Comparison of ENCODE assay signal across 8 mouse cellular contexts in genomic region chr14:61173229-61173628, GRCm38 (mm10). TPM values are rescaled to one million over a fixed set of nuclear protein-coding genes. Genes with fewer than 3 reads are reported as not detected.
DNase-seq lines count a peak whose midpoint lies in the region; ATAC-seq and TF ChIP-seq lines count a peak whose summit lies in the region.

No protein-coding gene starts in this region.

- H3K9ac ChIP-seq in liver, embryonic 14.5 days (replicated peaks), result peak overlapping the region; percentile 87

- H3K4me2 ChIP-seq in liver, embryonic 14.5 days (ENCODE audit: low read depth), result peak overlapping the region; percentile 86

- peak overlapping the region; percentile 95 for H3K27ac ChIP-seq in layer of hippocampus, adult 2 months
- H3K27ac ChIP-seq in liver, embryonic 14.5 days, result peak overlapping the region; percentile 85

- no peak for TF ChIP-seq EP300 in liver, embryonic 14.5 days (IDR thresholded peaks at IDR 0.05; ENCODE audit: low read depth)

- H3K36me3 ChIP-seq in liver, embryonic 14.5 days (replicated peaks; ENCODE audit: control insufficient read depth, insufficient read depth, low read depth), result no peaks in the 10 kb centered on the region

- peak; percentile 41 to 45 for DNase-seq in layer of hippocampus, adult 2 months (ENCODE audit: low spot score in 2 of 2)
- no peak for DNase-seq in layer of hippocampus, postnatal 10 days (ENCODE audit: low spot score in 2 of 2)
- peak; percentile 77 for DNase-seq in adrenal gland, postnatal 10 days
- DNase-seq in fibroblast of lung, adult 2 months (ENCODE audit: low read depth), result peak; percentile 12
- DNase-seq in liver, embryonic 14.5 days (ENCODE audit: low read depth in 3 of 3, low spot score in 3 of 3), result peak; percentile 50 to 69 (median 54)
- DNase-seq in naive thymus-derived CD4-positive, alpha-beta T cell, adult 2 months (ENCODE audit: low read depth), result peak; percentile 85
- DNase-seq in yolk sac, embryonic 10.5 days (ENCODE audit: low spot score), result no peak

- H3K4me3 ChIP-seq in layer of hippocampus, adult 2 months, result peak overlapping the region; percentile 97
- H3K4me3 ChIP-seq in liver, embryonic 14.5 days (ENCODE audit: insufficient read depth in 1 of 2, low read depth in 2 of 2, low read length in 2 of 2), result peak overlapping the region; percentile 55 to 84

- no peaks in the 10 kb centered on the region for H3K27me3 ChIP-seq in liver, embryonic 14.5 days (ENCODE audit: control insufficient read depth, insufficient read depth, low read length)

- peaks cover 9% of the 10 kb centered on the region in 2 experiments for H3K4me1 ChIP-seq in liver, embryonic 14.5 days (replicated peaks; ENCODE audit: control insufficient read depth in 2 of 2, insufficient read depth in 2 of 2, low read length in 1 of 2)

- ATAC-seq in inflammation-experienced regulatory T-cells, adult 6 months, result peak; percentile 60
- ATAC-seq in liver, embryonic 14.5 days (ENCODE audit: insufficient read depth), result peak; percentile 62

- under 1% methylated on average over 35 of the region's 37 CpGs for WGBS in liver, embryonic 14.5 days (ENCODE audit: insufficient replicate concordance)

- peak; percentile 60 for TF ChIP-seq CTCF in layer of hippocampus, adult 2 months (conservative IDR thresholded peaks at IDR 0.05)
- TF ChIP-seq CTCF in liver, embryonic 14.5 days (IDR thresholded peaks at IDR 0.05; ENCODE audit: low read depth), result peak; percentile 69

- no peaks in the 10 kb centered on the region for H3K9me3 ChIP-seq in liver, embryonic 14.5 days (ENCODE audit: control insufficient read depth, low read length)

RNA-seq across cellular contexts. Expression of gene Sacs, which starts 35.0 kb away (rescaled TPM):
- 10 to 100 TPM; 54.8 to 62.1 TPM for total RNA-seq in layer of hippocampus, adult 2 months (2021)
- 10 to 100 TPM; 52.8 to 54.3 TPM for total RNA-seq in layer of hippocampus, postnatal 10 days (2021)
- 10 to 100 TPM in 1 of 2 experiments, 1 to 10 TPM in 1; 8.6 to 15.4 TPM for total RNA-seq in adrenal gland, postnatal 10 days (2021)
- 1 to 10 TPM; 5.2 to 6.6 (median 5.8) TPM for polyA plus RNA-seq in inflammation-experienced regulatory T-cells, adult 6 months (2017; shearing (Covaris generic))
- polyA plus RNA-seq in liver, embryonic 14.5 days (2012; rRNA removed), result 1.4 and 1.9 TPM in 2 replicates
- polyA plus RNA-seq in liver, embryonic 14.5 days (2014; fragmentation: Nextera tagmentation; extraction: Ambion mirVana), result 1.5 and 1.8 TPM in 2 replicates

Comparison
In these comparisons a context has a peak if more than half of its experiments do, and no peak if none do; other contexts are left out.
1. DNase-seq: peak in layer of hippocampus, adult 2 months (2 of 2), adrenal gland, postnatal 10 days (single experiment), fibroblast of lung, adult 2 months (single experiment), liver, embryonic 14.5 days (3 of 3) and naive thymus-derived CD4-positive, alpha-beta T cell, adult 2 months (single experiment); none in layer of hippocampus, postnatal 10 days (0 of 2) and yolk sac, embryonic 10.5 days (single experiment).